Mouse (Mus musculus) inflammation-experienced regulatory T-cells, adult 16 weeks (primary cell): ENCODE data around the gene Smcr8. TPM values are rescaled to one million over a fixed set of nuclear protein-coding genes. Genes with fewer than 3 reads are reported as not detected.

ENCODE experiments used
- polyA plus RNA-seq: library from polyadenylated mRNA; unstranded; fragments of 100-300 nt; shearing (Covaris generic); gene quantifications from one replicate; pipeline ENCODE4 v1.2.1, GENCODE M21; 2017

Gene Smcr8
- polyA plus RNA-seq, result 15.0 TPM

DNA sequence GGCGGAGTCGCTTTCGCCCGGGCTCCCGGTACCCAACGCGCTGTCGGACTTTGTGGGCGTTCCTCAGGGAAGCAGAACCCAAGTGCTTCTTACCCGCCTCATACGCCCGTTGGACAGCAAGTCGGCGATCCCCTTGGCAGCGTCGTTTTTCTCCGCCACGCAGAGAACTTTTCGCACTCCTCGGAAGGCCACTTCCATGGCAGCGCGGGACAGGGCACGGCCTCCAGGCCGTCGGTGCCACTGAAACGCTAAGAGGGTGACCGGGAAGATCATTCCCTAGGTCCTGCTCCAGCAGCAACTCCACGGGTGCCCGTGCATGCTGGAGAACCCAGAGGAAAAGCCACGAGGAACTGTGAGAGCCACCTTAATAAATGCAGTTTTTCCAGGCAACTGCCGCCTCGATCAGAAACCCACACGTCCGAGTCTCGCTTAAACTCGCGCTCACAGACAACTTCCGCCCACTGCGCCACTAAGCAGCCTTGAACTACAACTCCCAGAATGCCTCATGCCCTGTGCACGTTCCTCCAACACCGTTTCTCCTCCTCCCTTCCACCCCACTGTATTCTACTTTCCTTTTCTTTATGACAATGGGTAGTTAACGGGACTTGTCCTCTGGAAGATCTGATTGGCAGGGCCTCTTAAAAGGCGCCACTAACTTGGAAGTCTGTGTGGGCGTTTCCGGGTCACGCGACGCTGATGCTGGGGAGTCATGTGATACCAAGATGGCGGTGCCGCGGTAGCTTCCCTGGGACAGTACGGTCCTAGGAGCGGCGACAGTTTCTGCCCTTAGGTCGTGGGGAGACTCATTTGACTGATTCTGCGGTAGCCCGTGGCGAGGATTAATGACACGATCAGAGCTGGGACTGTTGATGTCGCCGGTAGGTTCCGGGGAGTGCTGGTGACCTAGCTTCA, at the start of gene Smcr8, which contains the start of gene Top3a:
Gene Smcr8, plus strand, starts transcription at position 696 of the 912 bp plus-strand sequence.
Gene Top3a, minus strand, starts transcription at position 537 of the 912 bp plus-strand sequence.

DNA sequence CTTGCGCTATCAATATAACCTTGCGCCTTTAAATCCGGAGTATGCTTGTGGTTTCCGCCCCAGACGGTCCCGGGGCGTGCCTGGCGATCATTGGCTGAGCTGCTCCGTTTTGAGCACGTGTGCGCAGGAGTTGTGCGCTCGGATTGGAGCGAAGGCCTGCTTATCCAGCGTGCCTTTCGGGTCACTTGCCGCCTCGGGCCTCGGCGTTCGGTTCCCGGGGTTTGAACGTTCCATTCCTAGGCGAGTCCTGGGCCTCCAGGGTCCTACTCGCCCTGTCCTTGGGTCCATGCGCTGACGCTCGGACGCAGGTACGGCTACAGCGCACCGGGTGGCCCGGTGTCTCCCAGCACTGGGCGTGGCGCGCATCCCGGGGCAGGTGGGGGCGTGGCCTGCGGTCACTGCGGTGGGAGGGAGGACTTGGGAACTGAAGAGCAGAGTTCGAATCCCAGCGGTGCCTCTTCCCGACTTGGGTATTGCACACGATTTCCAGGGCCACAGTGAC, 49.0 kb upstream of the Smcr8 start, which contains the start of gene Mief2:
Gene Mief2, plus strand, starts transcription at position 139 of the 502 bp plus-strand sequence.

DNA sequence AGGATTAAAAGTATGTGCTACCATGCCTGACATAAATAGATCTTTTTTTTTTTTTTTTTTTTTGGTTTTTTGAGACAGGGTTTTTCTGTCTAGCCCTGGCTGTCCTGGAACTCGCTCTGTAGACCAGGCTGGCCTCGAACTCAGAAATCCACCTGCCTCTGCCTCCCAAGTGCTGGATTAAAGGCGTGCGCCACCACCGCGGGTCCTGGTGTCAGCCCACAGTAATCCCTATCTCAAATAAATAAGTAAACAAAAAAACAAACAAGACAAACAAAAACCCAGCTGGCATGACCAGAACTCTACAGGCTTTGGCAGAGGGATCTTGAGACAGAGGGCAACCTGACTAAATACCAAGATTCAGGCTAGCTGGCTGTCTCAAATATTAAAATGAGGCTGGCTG, 34.3 kb downstream of the Smcr8 start, which contains the start of gene Shmt1:
Gene Shmt1, minus strand, starts transcription at position 101 of the 400 bp plus-strand sequence.

DNA sequence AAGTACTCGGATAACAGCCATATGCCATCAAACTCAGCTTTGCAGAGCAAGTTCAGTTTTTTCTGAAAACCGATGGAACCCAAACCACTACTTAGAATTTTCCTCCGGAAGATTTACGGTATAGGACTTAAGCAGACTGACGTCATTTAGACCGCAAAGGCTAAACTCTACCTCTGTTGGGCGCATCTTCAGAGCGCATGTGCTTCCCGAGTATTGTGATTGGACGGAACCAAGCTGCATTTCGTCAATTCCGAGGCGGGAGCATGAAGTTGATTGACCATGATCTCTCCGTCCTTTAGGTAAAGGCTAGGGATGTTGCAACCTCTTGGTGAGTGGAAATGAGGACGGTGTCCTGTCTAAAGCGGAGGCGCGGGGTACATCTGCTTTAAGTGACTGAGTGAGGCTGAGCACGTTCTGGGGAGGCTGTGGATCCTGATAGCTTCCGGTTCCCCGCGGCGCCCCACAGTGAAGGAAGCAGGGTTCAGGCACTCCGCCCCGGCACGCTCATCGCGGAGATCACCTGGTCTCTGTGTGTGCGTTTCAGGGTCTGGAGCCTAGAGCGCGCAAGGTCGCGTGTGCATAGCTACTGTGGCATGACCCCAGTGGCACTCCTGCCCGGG, 53.2 kb downstream of the Smcr8 start, which contains the start of gene Dhrs7b:
Gene Dhrs7b, plus strand, starts transcription at position 199 of the 620 bp plus-strand sequence.

Other genes with a start within 250 kb of the Smcr8 start
- 4.8 TPM for gene Alkbh5, start 241.1 kb upstream of the Smcr8 start, polyA plus RNA-seq
- gene Llgl1, start 77.8 kb upstream of the Smcr8 start, polyA plus RNA-seq, result 31.4 TPM
- gene Flii, start 50.3 kb upstream of the Smcr8 start, polyA plus RNA-seq, result 223 TPM
- gene Mief2, start 49.1 kb upstream of the Smcr8 start, polyA plus RNA-seq, result 20.7 TPM
- gene Top3a, start 159 bp upstream of the Smcr8 start, polyA plus RNA-seq, result 24.4 TPM
- gene Shmt1, start 34.2 kb downstream of the Smcr8 start, polyA plus RNA-seq, result 25.1 TPM
- 36.8 TPM for gene Dhrs7b, start 53.1 kb downstream of the Smcr8 start, polyA plus RNA-seq
- gene Tmem11, start 101.7 kb downstream of the Smcr8 start, polyA plus RNA-seq, result 45.8 TPM
- 11.2 TPM for gene Natd1, start 137.2 kb downstream of the Smcr8 start, polyA plus RNA-seq
- 74.9 TPM for gene Map2k3, start 154.5 kb downstream of the Smcr8 start, polyA plus RNA-seq
- gene Kcnj12, start 245.0 kb downstream of the Smcr8 start, polyA plus RNA-seq, result not detected